Mouse (Mus musculus): Measurements from ENCODE around the gene Mpst. TPM values are rescaled to one million over a fixed set of nuclear protein-coding genes. Genes with fewer than 3 reads are reported as not detected.

Gene Mpst
- polyA plus RNA-seq, 1 experiment, result 97.7 TPM

DNA sequence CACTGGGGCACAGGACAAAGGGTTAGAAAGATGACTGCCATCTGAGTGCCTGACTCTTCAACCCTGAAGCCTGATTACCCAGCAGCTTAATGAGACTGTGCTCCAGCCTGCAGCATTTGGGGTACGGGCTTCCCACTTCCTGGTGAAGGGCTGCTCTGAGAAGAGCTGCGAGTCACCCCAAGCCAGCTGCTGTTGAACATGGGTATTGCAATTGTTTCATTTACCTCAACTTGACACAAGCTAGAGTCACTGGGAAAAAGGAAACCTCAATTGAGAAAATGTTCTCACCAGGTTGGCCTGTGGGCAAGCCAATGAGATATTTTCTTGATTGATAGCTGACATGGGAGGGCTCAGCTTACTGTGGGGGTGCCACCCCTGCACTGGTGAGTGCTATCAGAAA is 56.8 kb downstream of the Mpst start:
- TF ChIP-seq CTCF (IDR thresholded peaks at IDR 0.05; ENCODE audit: extremely low read depth, insufficient read depth, insufficient read length, insufficient replicate concordance) (no peak), POLR2A (IDR thresholded peaks at IDR 0.05; ENCODE audit: low read depth, low read length) (no peak)
- 10% methylated on average over 2 of the region's 2 CpGs for WGBS
- H3K27me3 ChIP-seq (ENCODE audit: control insufficient read depth, insufficient read depth, low read length), result no peaks in the 10 kb centered on the region
- no peaks in the 10 kb centered on the region for H3K36me3 ChIP-seq (ENCODE audit: control insufficient read depth, insufficient read depth, low read length)
- DNase-seq (ENCODE audit: low read depth in 1 of 2, low spot score in 2 of 2), result no peak
- H3K4me1 ChIP-seq (ENCODE audit: control insufficient read depth, insufficient read depth, insufficient read length), result no peaks in the 10 kb centered on the region
- H3K4me3 ChIP-seq (ENCODE audit: extremely low read depth, insufficient read depth, insufficient read length), result no peak overlapping the region
- no peak overlapping the region for H3K27ac ChIP-seq (ENCODE audit: insufficient read depth, low read length)

Other genes with a start within 250 kb of the Mpst start
- gene Ift27, start 232.3 kb upstream of the Mpst start, polyA plus RNA-seq (2012; rRNA removed), result 27.5 and 46.2 TPM in 2 replicates
- not detected in 2 replicates for gene Pvalb, start 200.0 kb upstream of the Mpst start, polyA plus RNA-seq (2012; rRNA removed)
- gene Ncf4, start 161.6 kb upstream of the Mpst start, polyA plus RNA-seq (2012; rRNA removed), result 122 and 137 TPM in 2 replicates
- gene Csf2rb2, start 100.7 kb upstream of the Mpst start, polyA plus RNA-seq (2012; rRNA removed), result 14.4 and 16.4 TPM in 2 replicates
- gene Csf2rb, start 80.7 kb upstream of the Mpst start, polyA plus RNA-seq (2012; rRNA removed), result 39.5 and 44.9 TPM in 2 replicates
- gene Tex33, start 10.5 kb upstream of the Mpst start, polyA plus RNA-seq (2012; rRNA removed), result not detected in 2 replicates
- gene Tst, start 509 bp upstream of the Mpst start, polyA plus RNA-seq (2012; rRNA removed), result 16.3 and 16.8 TPM in 2 replicates
- 61.5 and 85.3 TPM in 2 replicates for gene Kctd17, start 22.1 kb downstream of the Mpst start, polyA plus RNA-seq (2012; rRNA removed)
- 0.21 and 0.35 TPM in 2 replicates for gene Tmprss6, start 62.2 kb downstream of the Mpst start, polyA plus RNA-seq (2012; rRNA removed)
- 63.5 and 84.1 TPM in 2 replicates for gene Il2rb, start 88.9 kb downstream of the Mpst start, polyA plus RNA-seq (2012; rRNA removed)
- 22.9 and 23.6 TPM in 2 replicates for gene C1qtnf6, start 125.0 kb downstream of the Mpst start, polyA plus RNA-seq (2012; rRNA removed)
- 0.26 TPM in 1 of 2 replicates, not detected in the other for gene Sstr3, start 138.3 kb downstream of the Mpst start, polyA plus RNA-seq (2012; rRNA removed)
- gene Rac2, start 166.4 kb downstream of the Mpst start, polyA plus RNA-seq (2012; rRNA removed), result 1,941 and 2,027 TPM in 2 replicates
- gene Cyth4, start 190.6 kb downstream of the Mpst start, polyA plus RNA-seq (2012; rRNA removed), result 136 and 148 TPM in 2 replicates

All from spleen, adult 2 months (tissue).